Mouse (Mus musculus): ENCODE measurements around the gene Hapln1. TPM values are rescaled to one million over a fixed set of nuclear protein-coding genes. Genes with fewer than 3 reads are reported as not detected.

Hapln1 gene
- polyA plus RNA-seq (2012; rRNA removed): 0.18 and 0.33 TPM in 2 replicates

DNA sequence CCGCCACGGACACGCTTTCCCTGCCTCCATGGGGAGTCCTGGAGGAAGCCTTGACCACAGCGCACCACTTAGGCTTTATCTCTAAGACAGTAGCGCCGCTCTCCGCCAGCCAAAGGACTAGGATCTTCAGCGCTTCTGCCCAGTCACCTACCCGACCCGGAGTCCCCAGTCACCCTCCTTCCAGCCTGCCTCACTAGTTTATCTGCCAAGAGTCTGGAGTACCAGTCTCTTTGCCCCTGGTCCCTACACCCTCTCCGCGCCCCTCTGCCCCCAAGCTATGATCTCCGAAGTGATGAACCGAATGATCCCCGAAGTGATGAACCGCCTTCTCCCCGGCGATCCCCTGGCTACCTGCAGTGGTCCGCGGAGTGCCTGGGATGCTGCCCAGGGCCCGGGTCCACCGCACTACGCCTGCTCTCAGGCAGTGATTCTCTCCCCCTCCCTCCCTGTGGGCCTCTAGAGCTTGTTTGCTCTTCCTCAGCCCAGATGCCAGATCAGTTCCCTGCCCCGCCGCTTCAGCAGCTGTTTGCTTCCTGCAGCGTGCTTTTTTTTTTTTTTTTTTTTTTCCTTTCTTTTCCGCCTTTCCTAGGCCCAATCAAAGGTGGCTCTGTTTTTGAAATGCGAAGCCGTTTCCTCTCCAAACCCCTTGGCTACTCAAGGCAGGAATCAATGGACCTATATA lies at the start of gene Hapln1:
Hapln1 (plus strand) TSS at position 592 of the 682 bp plus-strand sequence.
- Histone ChIP-seq H3K27me3 (replicated peaks; ENCODE audit: control insufficient read depth, insufficient read depth, low read length) (no peaks in the 10 kb centered on the region; the same call in 1 of the 2 replicates), H3K4me1 (ENCODE audit: control insufficient read depth, insufficient read depth, low read length) (0 out of 2 replicates have a peak, but pooled peaks cover 2% of the 10 kb centered on the region), H3K4me3 (ENCODE audit: insufficient read depth, low read depth, low read length) (peak within 1 kb of the TSS; percentile 52), H3K36me3 (ENCODE audit: control insufficient read depth, insufficient read depth, low read length) (no peaks in the 10 kb centered on the region), H3K27ac (ENCODE audit: insufficient read depth, low read depth, low read length) (no peak within 1 kb of the TSS)
- peak; percentile 37 for DNase-seq
- 4% methylated on average over 29 of the region's 29 CpGs for WGBS
- TF ChIP-seq POLR2A (IDR thresholded peaks at IDR 0.05; ENCODE audit: low read depth, low read length) (no peak), CTCF (conservative IDR thresholded peaks at IDR 0.05; ENCODE audit: insufficient read depth, insufficient read length, low read depth, low read length) (0 out of 2 replicates have a peak, but pooled peaks have one; percentile 23)

DNA sequence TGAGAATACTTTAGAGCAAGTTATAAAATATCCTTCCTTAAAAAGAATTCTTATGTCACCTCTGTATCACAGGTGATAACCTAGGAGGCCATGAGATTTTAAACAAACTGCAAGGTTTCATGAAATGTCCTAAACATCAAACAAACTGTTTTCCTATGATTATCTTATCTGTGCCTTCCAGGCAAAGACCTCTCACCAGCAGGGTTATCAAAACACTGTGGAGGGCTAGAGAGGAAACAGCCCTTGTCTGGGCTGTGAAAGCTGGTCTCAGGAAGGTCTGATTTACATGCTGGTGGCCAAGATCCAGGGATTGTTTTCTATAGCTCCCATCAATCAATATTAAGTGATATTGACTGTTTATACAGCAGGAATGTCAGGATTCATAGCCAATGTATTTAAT lies 46.4 kb upstream of the Hapln1 start:
- Histone ChIP-seq H3K4me1 (ENCODE audit: control insufficient read depth, insufficient read depth, low read length) (no peaks in the 10 kb centered on the region), H3K4me3 (ENCODE audit: insufficient read depth, low read depth, low read length) (no peak overlapping the region), H3K27ac (ENCODE audit: insufficient read depth, low read depth, low read length) (no peak overlapping the region), H3K27me3 (replicated peaks; ENCODE audit: control insufficient read depth, insufficient read depth, low read length) (no peaks in the 10 kb centered on the region), H3K36me3 (ENCODE audit: control insufficient read depth, insufficient read depth, low read length) (no peaks in the 10 kb centered on the region)
- TF ChIP-seq CTCF (conservative IDR thresholded peaks at IDR 0.05; ENCODE audit: insufficient read depth, insufficient read length, low read depth, low read length): no peak
- no peak for TF ChIP-seq POLR2A (IDR thresholded peaks at IDR 0.05; ENCODE audit: low read depth, low read length)
- DNase-seq: peak; percentile 5

DNA sequence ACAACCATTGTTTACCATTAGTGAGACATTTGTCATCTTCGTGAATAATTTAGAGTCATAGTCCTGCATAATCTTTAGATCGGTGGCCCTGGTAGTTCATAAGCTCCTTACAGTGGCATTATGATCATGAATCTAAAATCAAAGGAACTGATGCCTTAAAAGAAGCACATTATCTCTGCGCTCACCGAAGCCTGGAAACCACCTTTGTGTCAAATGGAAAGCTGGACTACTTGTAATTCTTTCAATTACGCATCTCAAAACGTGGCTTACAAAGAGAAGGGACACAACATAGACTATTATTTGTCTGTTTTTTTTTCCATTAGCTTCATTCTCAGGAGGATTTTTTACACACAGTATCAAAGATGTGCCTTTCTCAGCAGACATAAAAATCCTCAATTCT lies 45.9 kb upstream of the Hapln1 start:
- TF ChIP-seq POLR2A (IDR thresholded peaks at IDR 0.05; ENCODE audit: low read depth, low read length): no peak
- TF ChIP-seq CTCF (conservative IDR thresholded peaks at IDR 0.05; ENCODE audit: insufficient read depth, insufficient read length, low read depth, low read length): no peak
- DNase-seq: no peak
- 67% methylated on average over 6 of the region's 6 CpGs for WGBS
- no peaks in the 10 kb centered on the region for H3K4me1 ChIP-seq (ENCODE audit: control insufficient read depth, insufficient read depth, low read length)
- no peak overlapping the region for H3K4me3 ChIP-seq (ENCODE audit: insufficient read depth, low read depth, low read length)
- H3K27me3 ChIP-seq (replicated peaks; ENCODE audit: control insufficient read depth, insufficient read depth, low read length): no peaks in the 10 kb centered on the region
- no peaks in the 10 kb centered on the region for H3K36me3 ChIP-seq (ENCODE audit: control insufficient read depth, insufficient read depth, low read length)
- no peak overlapping the region for H3K27ac ChIP-seq (ENCODE audit: insufficient read depth, low read depth, low read length)

- H3K4me1 ChIP-seq (ENCODE audit: control insufficient read depth, insufficient read depth, low read length): no peaks in the 10 kb centered on the region
- 67% methylated on average over 2 of the region's 2 CpGs for WGBS
- no peaks in the 10 kb centered on the region for H3K27me3 ChIP-seq (replicated peaks; ENCODE audit: control insufficient read depth, insufficient read depth, low read length)
- H3K4me3 ChIP-seq (ENCODE audit: insufficient read depth, low read depth, low read length): no peak overlapping the region
- DNase-seq: peak; percentile 3
- TF ChIP-seq CTCF (conservative IDR thresholded peaks at IDR 0.05; ENCODE audit: insufficient read depth, insufficient read length, low read depth, low read length): no peak
- no peak for TF ChIP-seq POLR2A (IDR thresholded peaks at IDR 0.05; ENCODE audit: low read depth, low read length)
- H3K36me3 ChIP-seq (ENCODE audit: control insufficient read depth, insufficient read depth, low read length): no peaks in the 10 kb centered on the region
- no peak overlapping the region for H3K27ac ChIP-seq (ENCODE audit: insufficient read depth, low read depth, low read length)
Observed at GRCm38 (mm10) chr13:89496569-89496968, 43.0 kb upstream of the Hapln1 start.

DNA sequence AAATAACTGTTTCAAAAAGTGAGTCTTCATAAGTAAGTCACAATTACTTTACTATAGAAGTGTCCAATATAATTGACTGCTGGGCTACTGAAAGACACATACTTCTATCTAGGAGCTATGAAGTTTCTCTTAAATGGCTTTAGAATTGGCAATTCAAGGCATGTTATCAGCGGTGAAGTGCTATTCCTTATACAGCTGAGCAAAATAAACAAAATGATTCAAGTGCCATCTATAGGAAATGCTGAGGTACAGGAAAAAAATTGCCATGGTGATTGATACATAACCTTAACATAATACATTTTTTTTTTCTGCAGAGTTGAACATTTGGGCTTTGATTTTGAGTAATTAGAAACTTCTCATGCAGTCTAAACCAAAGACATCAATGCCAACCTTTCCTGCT lies 40.2 kb upstream of the Hapln1 start:
- H3K27ac ChIP-seq (ENCODE audit: insufficient read depth, low read depth, low read length): no peak overlapping the region
- no peak for DNase-seq
- no peaks in the 10 kb centered on the region for H3K27me3 ChIP-seq (replicated peaks; ENCODE audit: control insufficient read depth, insufficient read depth, low read length)
- H3K36me3 ChIP-seq (ENCODE audit: control insufficient read depth, insufficient read depth, low read length): no peaks in the 10 kb centered on the region
- H3K4me1 ChIP-seq (ENCODE audit: control insufficient read depth, insufficient read depth, low read length): no peaks in the 10 kb centered on the region
- H3K4me3 ChIP-seq (ENCODE audit: insufficient read depth, low read depth, low read length): no peak overlapping the region
- WGBS: 70% methylated on average over 1 of the region's 1 CpGs
- TF ChIP-seq CTCF (conservative IDR thresholded peaks at IDR 0.05; ENCODE audit: insufficient read depth, insufficient read length, low read depth, low read length) (no peak), POLR2A (IDR thresholded peaks at IDR 0.05; ENCODE audit: low read depth, low read length) (no peak)

DNA sequence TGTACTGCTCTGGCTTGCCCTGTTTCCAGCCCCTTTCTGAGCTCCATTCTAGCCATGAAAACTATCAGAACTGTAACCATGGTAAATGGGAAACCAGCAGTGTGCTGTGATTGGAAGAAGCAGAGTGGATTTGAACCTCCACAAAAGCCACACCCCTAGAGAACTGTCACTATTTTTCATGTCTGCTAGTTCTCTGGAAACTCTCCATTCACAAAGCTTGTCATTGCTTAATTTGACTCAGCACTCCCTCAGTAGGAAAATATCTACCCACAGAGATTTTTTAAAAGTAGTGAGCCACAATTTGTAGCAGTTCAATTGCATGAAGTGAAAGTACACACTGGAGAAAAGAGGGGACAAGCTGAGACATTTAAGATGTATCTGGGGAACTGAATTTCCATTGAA lies 18.1 kb upstream of the Hapln1 start:
- DNase-seq: no peak
- no peaks in the 10 kb centered on the region for H3K36me3 ChIP-seq (ENCODE audit: control insufficient read depth, insufficient read depth, low read length)
- no peaks in the 10 kb centered on the region for H3K4me1 ChIP-seq (ENCODE audit: control insufficient read depth, insufficient read depth, low read length)
- no peak overlapping the region for H3K27ac ChIP-seq (ENCODE audit: insufficient read depth, low read depth, low read length)
- no peak overlapping the region for H3K4me3 ChIP-seq (ENCODE audit: insufficient read depth, low read depth, low read length)
- H3K27me3 ChIP-seq (replicated peaks; ENCODE audit: control insufficient read depth, insufficient read depth, low read length): no peaks in the 10 kb centered on the region
- TF ChIP-seq CTCF (conservative IDR thresholded peaks at IDR 0.05; ENCODE audit: insufficient read depth, insufficient read length, low read depth, low read length) (no peak), POLR2A (IDR thresholded peaks at IDR 0.05; ENCODE audit: low read depth, low read length) (no peak)

GRCm38 (mm10) chr13:89528716-89529115 lies 10.9 kb upstream of the Hapln1 start:
- Histone ChIP-seq H3K27ac (ENCODE audit: insufficient read depth, low read depth, low read length) (no peak overlapping the region), H3K4me1 (ENCODE audit: control insufficient read depth, insufficient read depth, low read length) (no peaks in the 10 kb centered on the region), H3K27me3 (replicated peaks; ENCODE audit: control insufficient read depth, insufficient read depth, low read length) (no peaks in the 10 kb centered on the region), H3K36me3 (ENCODE audit: control insufficient read depth, insufficient read depth, low read length) (no peaks in the 10 kb centered on the region), H3K4me3 (ENCODE audit: insufficient read depth, low read depth, low read length) (no peak overlapping the region)
- no peak for DNase-seq
- 61% methylated on average over 1 of the region's 1 CpGs for WGBS
- TF ChIP-seq POLR2A (IDR thresholded peaks at IDR 0.05; ENCODE audit: low read depth, low read length): no peak
- no peak for TF ChIP-seq CTCF (conservative IDR thresholded peaks at IDR 0.05; ENCODE audit: insufficient read depth, insufficient read length, low read depth, low read length)
